Mouse (Mus musculus): ENCODE measurements around the gene Ppcdc. TPM values are rescaled to one million over a fixed set of nuclear protein-coding genes. Genes with fewer than 3 reads are reported as not detected.

Gene Ppcdc
- polyA plus RNA-seq, 1 experiment from 2014 or later, result 22.5 TPM

DNA sequence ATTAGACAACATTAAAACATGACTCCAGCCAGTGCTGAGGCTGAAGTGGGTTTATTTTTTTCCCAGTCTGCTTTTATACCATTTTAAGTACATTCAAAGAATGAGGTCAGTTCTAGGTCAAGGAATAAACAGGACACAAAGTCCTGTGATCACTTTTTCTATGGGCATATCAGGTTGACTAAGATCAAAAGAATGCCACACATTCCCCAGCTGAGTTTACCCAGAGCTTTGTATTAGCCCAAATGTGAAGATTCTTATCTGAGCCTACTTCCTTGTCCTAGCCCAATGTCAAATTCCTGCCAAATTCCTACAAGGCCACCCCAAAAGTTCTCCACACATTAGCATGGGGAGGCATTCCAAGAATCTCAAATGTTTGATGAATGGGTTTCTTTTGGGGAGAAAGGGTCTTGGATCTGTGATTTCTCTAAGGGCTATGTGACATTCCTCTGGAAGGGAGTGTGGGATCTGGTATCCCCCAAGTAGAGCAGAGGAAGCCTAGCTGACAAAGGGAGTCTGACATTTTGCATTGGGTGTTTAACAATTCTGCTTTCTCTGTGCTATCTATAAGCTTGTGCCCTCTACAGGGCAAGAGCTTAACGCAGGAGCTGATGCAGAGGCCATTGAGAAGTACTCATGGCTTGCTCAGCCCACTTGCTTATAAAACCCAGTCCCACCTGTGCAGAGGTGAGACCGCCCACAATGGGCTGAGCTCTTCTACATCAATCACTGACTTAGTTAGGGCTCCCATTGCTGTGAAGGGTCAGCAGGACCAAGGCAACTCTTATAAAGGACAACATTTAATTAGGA is 85.3 kb downstream of the Ppcdc start:
- no peak for DNase-seq (ENCODE audit: low spot score)
- ATAC-seq (ENCODE audit: insufficient read depth, low FRiP score, low TSS enrichment), result no peak
- WGBS, result 64% methylated on average over 2 of the region's 2 CpGs

DNA sequence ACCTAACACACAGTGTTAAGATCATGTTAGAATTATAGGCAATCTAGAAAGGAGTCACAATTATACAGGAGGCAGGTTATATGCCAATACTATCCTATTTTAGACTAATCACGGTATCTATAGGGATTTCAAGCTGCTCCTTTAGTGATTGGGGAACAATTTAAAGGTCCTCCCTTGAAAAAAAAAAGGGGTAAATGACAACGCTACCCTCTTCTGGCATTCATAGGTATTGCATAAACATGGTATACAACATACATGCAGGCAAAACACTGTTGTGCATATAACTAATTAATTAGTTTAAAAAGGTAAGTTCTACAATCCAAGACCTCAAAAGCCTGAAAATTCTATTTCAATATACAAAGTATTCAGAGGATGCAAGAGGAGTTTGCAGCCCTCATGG is 88.6 kb downstream of the Ppcdc start:
- no peak for DNase-seq (ENCODE audit: low spot score)
- Histone ChIP-seq H3K27me3 (ENCODE audit: control insufficient read depth, insufficient read depth, low read length) (no peaks in the 10 kb centered on the region), H3K9me3 (ENCODE audit: control insufficient read depth, low read length) (no peaks in the 10 kb centered on the region), H3K4me3 (ENCODE audit: low read depth, low read length) (no peak overlapping the region), H3K4me1 (ENCODE audit: control insufficient read depth, insufficient read depth, low read length) (no peaks in the 10 kb centered on the region), H3K36me3 (ENCODE audit: control insufficient read depth, insufficient read depth, low read length) (no peaks in the 10 kb centered on the region), H3K27ac (ENCODE audit: low read depth, low read length) (no peak overlapping the region), H3K9ac (ENCODE audit: low read length) (no peak overlapping the region), H3K4me2 (ENCODE audit: low read depth) (no peak overlapping the region)
- no peak for ATAC-seq (ENCODE audit: insufficient read depth, low FRiP score, low TSS enrichment)
- WGBS, result 51% methylated on average over 2 of the region's 2 CpGs

More for the DNA sequence above, 85.3 kb downstream of the Ppcdc start:
- Histone ChIP-seq H3K27ac (ENCODE audit: low read depth, low read length) (no peak overlapping the region), H3K4me1 (ENCODE audit: control insufficient read depth, insufficient read depth, low read length) (no peaks in the 10 kb centered on the region), H3K9me3 (ENCODE audit: control insufficient read depth, low read length) (no peaks in the 10 kb centered on the region), H3K4me2 (ENCODE audit: low read depth) (no peak overlapping the region), H3K36me3 (ENCODE audit: control insufficient read depth, insufficient read depth, low read length) (no peaks in the 10 kb centered on the region), H3K27me3 (ENCODE audit: control insufficient read depth, insufficient read depth, low read length) (no peaks in the 10 kb centered on the region), H3K4me3 (ENCODE audit: low read depth, low read length) (no peak overlapping the region), H3K9ac (ENCODE audit: low read length) (no peak overlapping the region)

DNA sequence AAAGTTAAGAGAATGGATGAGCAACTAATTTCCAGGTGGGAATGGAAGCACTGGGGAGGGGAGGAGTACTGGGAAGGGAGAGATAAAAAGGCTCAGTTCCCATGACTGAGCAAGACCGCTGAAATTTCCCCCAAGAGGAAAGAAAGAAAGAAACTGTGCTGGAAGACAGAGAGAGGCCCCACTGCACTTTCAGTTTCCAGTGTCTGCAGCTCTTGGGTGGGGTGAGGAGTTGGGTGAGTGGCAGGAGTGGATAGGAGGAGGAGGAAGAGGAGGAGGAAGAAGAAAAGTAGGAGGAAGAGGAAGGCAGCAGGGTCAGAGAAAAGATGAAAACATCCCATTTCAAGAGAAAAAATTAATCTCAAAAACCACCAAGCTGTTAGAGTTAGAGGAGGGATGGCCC is 94.0 kb downstream of the Ppcdc start:
- no peak for ATAC-seq (ENCODE audit: insufficient read depth, low FRiP score, low TSS enrichment)
- DNase-seq (ENCODE audit: low spot score), result no peak

DNA sequence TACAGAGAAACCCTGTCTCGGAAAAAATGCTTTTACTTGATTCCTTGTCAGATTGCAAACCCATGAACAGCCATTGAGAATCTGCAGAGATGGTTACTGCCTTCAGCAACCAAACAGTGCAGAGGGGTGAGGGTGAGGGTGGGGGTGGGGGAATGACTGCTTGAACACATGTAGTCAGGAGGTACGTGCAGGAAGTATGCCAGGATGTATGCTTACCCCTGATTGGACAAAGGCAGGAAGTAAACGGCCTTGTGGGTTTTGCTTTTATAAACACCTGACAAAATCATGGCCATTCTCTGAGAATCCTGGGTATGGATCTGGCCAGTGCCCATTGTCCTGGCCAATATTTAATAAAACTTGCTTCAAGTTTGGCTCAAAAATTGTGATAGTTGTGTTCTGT is 96.2 kb downstream of the Ppcdc start:
- no peak for ATAC-seq (ENCODE audit: insufficient read depth, low FRiP score, low TSS enrichment)
- Histone ChIP-seq H3K9ac (ENCODE audit: low read length) (no peak overlapping the region), H3K9me3 (ENCODE audit: control insufficient read depth, low read length) (no peaks in the 10 kb centered on the region), H3K4me1 (ENCODE audit: control insufficient read depth, insufficient read depth, low read length) (no peaks in the 10 kb centered on the region), H3K27ac (ENCODE audit: low read depth, low read length) (no peak overlapping the region), H3K4me2 (ENCODE audit: low read depth) (no peak overlapping the region), H3K4me3 (ENCODE audit: low read depth, low read length) (no peak overlapping the region), H3K27me3 (ENCODE audit: control insufficient read depth, insufficient read depth, low read length) (no peaks in the 10 kb centered on the region), H3K36me3 (ENCODE audit: control insufficient read depth, insufficient read depth, low read length) (no peaks in the 10 kb centered on the region)
- 77% methylated on average over 3 of the region's 3 CpGs for WGBS
- no peak for DNase-seq (ENCODE audit: low spot score)

More for the DNA sequence above, 94.0 kb downstream of the Ppcdc start:
- Histone ChIP-seq H3K9ac (ENCODE audit: low read length) (no peak overlapping the region), H3K36me3 (ENCODE audit: control insufficient read depth, insufficient read depth, low read length) (no peaks in the 10 kb centered on the region), H3K4me1 (ENCODE audit: control insufficient read depth, insufficient read depth, low read length) (no peaks in the 10 kb centered on the region), H3K27ac (ENCODE audit: low read depth, low read length) (no peak overlapping the region), H3K27me3 (ENCODE audit: control insufficient read depth, insufficient read depth, low read length) (no peaks in the 10 kb centered on the region), H3K4me3 (ENCODE audit: low read depth, low read length) (no peak overlapping the region), H3K4me2 (ENCODE audit: low read depth) (no peak overlapping the region), H3K9me3 (ENCODE audit: control insufficient read depth, low read length) (no peaks in the 10 kb centered on the region)
- 84% methylated on average over 1 of the region's 1 CpGs for WGBS

DNA sequence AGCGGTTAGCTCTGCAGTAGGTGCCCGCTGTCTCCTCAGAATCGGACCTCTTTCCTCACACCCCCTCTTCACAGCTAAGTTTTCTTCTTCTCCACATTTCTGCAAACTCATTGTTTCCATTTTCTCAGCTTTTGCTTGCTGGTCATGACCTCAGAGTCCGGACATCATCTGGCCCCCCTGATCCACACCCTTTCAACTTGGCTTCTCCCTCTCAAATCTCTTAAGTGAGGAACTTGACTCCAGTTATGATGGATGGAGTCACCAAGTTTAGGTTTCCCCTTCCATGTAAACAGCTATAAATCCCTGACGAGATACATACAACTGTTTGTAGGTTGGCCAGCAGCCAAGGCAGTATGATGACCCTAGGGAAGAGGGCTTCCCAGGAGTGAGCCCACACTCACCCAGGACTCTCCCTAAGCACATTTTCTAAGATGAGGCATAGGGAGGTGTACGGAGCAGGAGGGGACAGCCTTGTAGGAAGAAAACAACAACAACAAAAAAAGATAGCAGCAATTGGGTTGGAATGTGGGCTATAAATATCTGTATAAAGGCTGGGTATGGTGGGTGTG is 96.9 kb downstream of the Ppcdc start:
- no peak overlapping the region for H3K4me3 ChIP-seq (ENCODE audit: low read depth, low read length)
- no peak overlapping the region for H3K4me2 ChIP-seq (ENCODE audit: low read depth)
- DNase-seq (ENCODE audit: low spot score), result no peak
- H3K27me3 ChIP-seq (ENCODE audit: control insufficient read depth, insufficient read depth, low read length), result no peaks in the 10 kb centered on the region
- H3K27ac ChIP-seq (ENCODE audit: low read depth, low read length), result no peak overlapping the region
- H3K9me3 ChIP-seq (ENCODE audit: control insufficient read depth, low read length), result no peaks in the 10 kb centered on the region
- no peaks in the 10 kb centered on the region for H3K36me3 ChIP-seq (ENCODE audit: control insufficient read depth, insufficient read depth, low read length)
- no peak for ATAC-seq (ENCODE audit: insufficient read depth, low FRiP score, low TSS enrichment)
- H3K4me1 ChIP-seq (ENCODE audit: control insufficient read depth, insufficient read depth, low read length), result no peaks in the 10 kb centered on the region
- H3K9ac ChIP-seq (ENCODE audit: low read length), result no peak overlapping the region
- 83% methylated on average over 6 of the region's 6 CpGs for WGBS

DNA sequence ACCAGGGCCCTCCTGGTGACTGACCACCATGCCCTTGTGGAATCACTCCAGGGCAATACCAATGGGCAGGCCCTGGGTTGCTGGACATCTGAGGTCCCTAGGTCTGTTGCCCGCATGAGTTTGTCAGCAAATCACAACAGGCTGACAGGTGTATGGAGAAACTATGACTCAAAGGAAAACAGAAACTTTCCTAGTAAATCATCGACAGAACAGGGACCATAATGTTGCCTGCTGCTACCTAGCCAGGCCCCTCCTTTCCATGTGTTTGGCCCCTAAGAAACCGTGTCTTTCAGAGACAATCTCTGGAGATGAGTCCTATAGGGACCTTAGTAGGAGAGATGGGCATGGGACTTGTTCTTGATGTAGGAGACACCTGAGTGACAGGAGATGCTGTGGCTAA is 97.7 kb downstream of the Ppcdc start:
- Histone ChIP-seq H3K27me3 (ENCODE audit: control insufficient read depth, insufficient read depth, low read length) (no peaks in the 10 kb centered on the region), H3K36me3 (ENCODE audit: control insufficient read depth, insufficient read depth, low read length) (no peaks in the 10 kb centered on the region), H3K9me3 (ENCODE audit: control insufficient read depth, low read length) (no peaks in the 10 kb centered on the region), H3K27ac (ENCODE audit: low read depth, low read length) (no peak overlapping the region), H3K4me3 (ENCODE audit: low read depth, low read length) (no peak overlapping the region), H3K4me2 (ENCODE audit: low read depth) (no peak overlapping the region), H3K9ac (ENCODE audit: low read length) (no peak overlapping the region), H3K4me1 (ENCODE audit: control insufficient read depth, insufficient read depth, low read length) (no peaks in the 10 kb centered on the region)
- WGBS, result 84% methylated on average over 3 of the region's 3 CpGs
- no peak for DNase-seq (ENCODE audit: low spot score)
- no peak for ATAC-seq (ENCODE audit: insufficient read depth, low FRiP score, low TSS enrichment)

DNA sequence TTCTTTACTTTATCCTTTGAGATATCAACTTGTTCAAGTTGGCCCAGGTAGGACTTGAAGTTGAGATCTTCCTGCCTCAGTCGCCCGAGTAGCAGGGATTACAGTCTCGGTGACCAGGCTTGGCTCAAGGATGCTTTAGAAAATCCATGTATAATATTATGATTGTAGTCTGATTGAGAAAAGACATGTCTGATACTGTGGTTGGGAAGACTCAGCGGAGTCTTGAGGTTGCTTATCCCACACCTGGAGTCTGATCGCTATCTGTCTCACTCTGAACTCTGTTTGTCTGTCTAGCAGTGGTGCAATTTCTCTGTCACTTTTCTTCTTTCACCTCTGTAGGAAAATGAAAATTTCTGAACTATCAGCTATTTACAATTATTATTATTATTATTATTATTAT is 99.6 kb downstream of the Ppcdc start:
- WGBS, result 97% methylated on average over 5 of the region's 5 CpGs
- Histone ChIP-seq H3K36me3 (ENCODE audit: control insufficient read depth, insufficient read depth, low read length) (no peaks in the 10 kb centered on the region), H3K4me1 (ENCODE audit: control insufficient read depth, insufficient read depth, low read length) (no peaks in the 10 kb centered on the region), H3K27ac (ENCODE audit: low read depth, low read length) (no peak overlapping the region), H3K9me3 (ENCODE audit: control insufficient read depth, low read length) (no peaks in the 10 kb centered on the region), H3K4me2 (ENCODE audit: low read depth) (no peak overlapping the region), H3K9ac (ENCODE audit: low read length) (no peak overlapping the region), H3K27me3 (ENCODE audit: control insufficient read depth, insufficient read depth, low read length) (no peaks in the 10 kb centered on the region), H3K4me3 (ENCODE audit: low read depth, low read length) (no peak overlapping the region)
- DNase-seq (ENCODE audit: low spot score), result no peak
- no peak for ATAC-seq (ENCODE audit: insufficient read depth, low FRiP score, low TSS enrichment)

DNA sequence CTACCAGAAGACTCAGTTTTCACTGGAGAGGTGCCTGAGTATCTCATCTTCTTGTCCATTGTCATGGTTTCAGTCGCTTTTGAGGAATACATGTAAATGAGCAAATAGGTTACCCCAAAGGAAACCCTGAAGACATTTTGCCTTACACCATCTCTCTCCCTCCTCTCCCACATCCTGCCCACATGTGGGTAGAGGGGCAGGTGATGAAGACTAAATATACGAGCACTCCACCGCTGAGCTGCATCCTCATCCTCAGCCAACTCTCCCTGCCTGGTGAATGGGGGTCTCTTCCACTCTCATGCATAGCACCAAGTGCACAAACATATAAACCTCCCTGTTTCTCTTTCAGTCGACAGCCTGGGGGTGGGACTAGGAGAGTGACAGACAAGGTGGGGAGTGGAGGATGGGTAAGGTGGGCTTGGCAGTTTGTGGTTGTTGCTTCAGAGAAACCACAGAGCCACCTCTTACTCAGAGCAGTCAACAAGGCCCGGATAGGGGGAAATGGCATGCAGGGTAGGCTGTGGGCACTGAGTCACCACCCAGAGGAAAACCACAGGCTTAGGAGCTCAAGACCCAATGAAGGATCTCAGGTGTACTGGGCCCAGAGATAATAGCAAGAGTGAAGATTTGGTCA is 100.2 kb downstream of the Ppcdc start:
- Histone ChIP-seq H3K4me2 (ENCODE audit: low read depth) (no peak overlapping the region), H3K36me3 (ENCODE audit: control insufficient read depth, insufficient read depth, low read length) (no peaks in the 10 kb centered on the region), H3K9ac (ENCODE audit: low read length) (no peak overlapping the region), H3K4me3 (ENCODE audit: low read depth, low read length) (no peak overlapping the region), H3K9me3 (ENCODE audit: control insufficient read depth, low read length) (no peaks in the 10 kb centered on the region), H3K27me3 (ENCODE audit: control insufficient read depth, insufficient read depth, low read length) (no peaks in the 10 kb centered on the region), H3K4me1 (ENCODE audit: control insufficient read depth, insufficient read depth, low read length) (no peaks in the 10 kb centered on the region), H3K27ac (ENCODE audit: low read depth, low read length) (no peak overlapping the region)
- DNase-seq (ENCODE audit: low spot score), result no peak
- no peak for ATAC-seq (ENCODE audit: insufficient read depth, low FRiP score, low TSS enrichment)
- 82% methylated on average over 5 of the region's 5 CpGs for WGBS

DNA sequence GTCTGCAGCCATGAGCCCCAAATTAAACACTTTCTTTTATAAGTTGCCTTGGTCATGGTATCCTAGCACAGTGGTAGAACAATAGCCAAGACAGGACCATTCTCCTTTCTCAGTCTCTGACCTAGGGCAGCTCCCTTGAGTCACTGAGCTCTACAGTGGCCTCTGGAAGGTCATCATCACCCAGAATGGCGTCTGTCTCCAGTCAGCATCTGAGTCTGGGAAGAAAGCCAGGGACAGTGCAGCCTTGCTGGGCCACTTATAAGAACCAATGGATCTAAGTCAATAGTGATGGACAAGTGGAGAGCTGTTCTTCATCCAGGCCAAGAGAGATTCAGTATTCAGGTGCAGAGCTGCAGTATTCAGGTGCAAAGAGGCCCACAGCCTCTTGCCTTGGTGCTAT is 101.2 kb downstream of the Ppcdc start:
- DNase-seq (ENCODE audit: low spot score), result no peak
- no peaks in the 10 kb centered on the region for H3K9me3 ChIP-seq (ENCODE audit: control insufficient read depth, low read length)
- no peaks in the 10 kb centered on the region for H3K27me3 ChIP-seq (ENCODE audit: control insufficient read depth, insufficient read depth, low read length)
- H3K9ac ChIP-seq (ENCODE audit: low read length), result no peak overlapping the region
- 89% methylated on average over 1 of the region's 1 CpGs for WGBS
- no peak for ATAC-seq (ENCODE audit: insufficient read depth, low FRiP score, low TSS enrichment)
- H3K36me3 ChIP-seq (ENCODE audit: control insufficient read depth, insufficient read depth, low read length), result no peaks in the 10 kb centered on the region
- no peak overlapping the region for H3K27ac ChIP-seq (ENCODE audit: low read depth, low read length)
- no peak overlapping the region for H3K4me2 ChIP-seq (ENCODE audit: low read depth)
- H3K4me1 ChIP-seq (ENCODE audit: control insufficient read depth, insufficient read depth, low read length), result no peaks in the 10 kb centered on the region
- H3K4me3 ChIP-seq (ENCODE audit: low read depth, low read length), result no peak overlapping the region
